Mouse (Mus musculus): Measurements from ENCODE around the gene Srsf9.

Srsf9 gene

DNA sequence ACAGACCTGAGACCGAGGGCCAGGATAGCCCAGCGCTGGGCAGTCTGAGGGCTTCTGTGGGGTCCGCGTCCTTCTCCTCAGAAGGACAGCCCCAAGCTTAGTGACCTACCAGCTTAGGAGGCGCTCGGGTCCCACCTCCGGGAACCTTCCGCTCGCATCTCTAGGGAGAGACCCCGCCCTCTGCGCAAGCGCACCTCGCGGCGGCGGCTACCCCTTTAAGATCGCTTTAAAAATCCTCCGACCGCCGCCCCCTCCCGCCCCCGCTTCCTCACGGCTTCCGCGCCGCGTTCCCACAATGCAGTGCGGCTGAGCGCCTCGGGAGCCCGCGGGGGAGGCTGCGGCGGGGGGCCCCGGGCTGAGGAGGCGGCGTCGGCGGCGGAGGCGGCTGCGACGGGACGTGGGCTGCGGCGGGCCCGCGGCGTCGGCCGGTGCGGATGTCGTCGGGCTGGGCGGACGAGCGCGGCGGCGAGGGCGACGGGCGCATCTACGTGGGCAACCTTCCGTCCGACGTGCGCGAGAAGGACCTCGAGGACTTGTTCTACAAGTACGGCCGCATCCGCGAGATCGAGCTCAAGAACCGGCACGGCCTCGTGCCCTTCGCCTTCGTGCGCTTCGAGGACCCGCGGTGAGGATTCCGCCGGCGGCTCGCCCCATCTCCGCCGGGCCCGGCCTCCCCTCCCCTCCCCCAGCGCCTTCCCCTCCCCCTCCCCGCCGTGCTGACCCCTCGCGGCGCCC lies at the start of gene Srsf9:
Gene Srsf9 (plus strand): TSS at position 303 of the 735 bp plus-strand sequence.
- WGBS, result under 1% methylated on average over 80 of the region's 97 CpGs

DNA sequence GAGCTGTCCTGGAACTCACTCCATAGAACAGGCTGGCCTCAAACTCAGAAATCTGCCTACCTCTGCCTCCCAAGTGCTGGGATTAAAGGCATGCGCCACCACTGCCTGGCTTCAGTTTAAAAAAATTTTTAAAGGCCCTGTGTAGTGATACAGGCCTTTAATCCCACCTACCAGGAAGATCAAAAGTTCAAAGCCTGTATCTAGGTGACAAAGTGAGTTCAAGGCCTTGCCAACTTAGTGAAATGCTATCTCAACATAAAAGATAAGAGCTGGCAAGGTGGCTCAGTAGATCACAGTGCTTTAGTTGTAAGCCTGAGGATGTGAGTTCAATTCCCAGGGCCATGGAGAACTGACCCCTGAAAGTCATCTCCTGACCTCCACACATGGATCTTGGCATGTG lies 48.9 kb upstream of the Srsf9 start:
- WGBS, result 69% methylated on average over 1 of the region's 1 CpGs

DNA sequence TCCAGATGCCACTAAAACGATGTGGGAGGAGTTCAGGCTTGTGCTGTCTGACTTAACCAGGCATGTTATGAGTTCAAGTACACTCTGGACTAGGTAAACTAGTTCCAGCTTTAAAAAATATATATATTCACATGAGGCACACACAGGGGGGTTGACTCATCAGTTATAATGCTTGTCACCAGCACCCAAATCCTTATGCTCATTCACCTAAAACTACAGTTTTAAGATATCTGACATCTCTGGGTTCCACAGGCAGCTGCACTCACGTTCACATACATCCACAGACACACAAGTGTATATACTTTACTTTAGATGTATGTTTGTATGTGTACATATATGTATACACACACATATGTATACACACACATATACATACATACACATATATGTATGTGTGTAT lies 48.2 kb upstream of the Srsf9 start:
- WGBS, result 50% methylated on average over 2 of the region's 2 CpGs

GRCm38 (mm10) chr5:115279226-115280049 lies 47.5 kb upstream of the Srsf9 start, which contains the start of gene Coq5:
Coq5 (plus strand) TSS chr5:115279666.
- 2% methylated on average over 45 of the region's 45 CpGs for WGBS

DNA sequence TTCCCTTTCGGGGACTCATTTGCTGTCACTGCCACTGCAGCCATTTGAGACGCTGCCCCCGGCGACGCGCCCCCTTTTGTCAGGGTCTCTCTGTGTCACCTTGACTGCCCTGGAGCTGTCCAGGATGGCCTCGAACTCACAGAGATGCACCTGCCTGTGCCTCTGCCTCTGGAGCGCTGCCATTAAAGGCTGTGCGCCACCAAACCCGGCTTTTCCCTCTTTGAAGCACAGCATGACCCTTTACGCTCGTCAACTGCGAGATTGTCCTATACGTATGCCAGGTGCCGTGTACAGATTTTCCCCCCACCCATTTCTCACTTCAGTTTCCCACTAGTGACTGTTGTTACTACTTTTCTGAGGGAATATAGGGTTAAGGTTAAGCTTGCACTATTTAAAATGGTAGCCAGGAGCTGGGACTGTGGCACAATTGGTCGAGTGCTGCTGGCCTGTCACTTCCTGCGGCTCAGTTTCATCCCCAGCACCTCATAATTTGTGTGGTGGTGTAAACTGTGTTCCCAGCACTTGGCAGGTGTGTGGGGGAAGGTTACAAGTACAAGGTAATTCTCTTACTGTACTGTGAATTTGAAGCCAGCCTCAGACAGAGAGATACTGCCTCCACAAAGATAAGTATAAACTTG lies 46.8 kb upstream of the Srsf9 start:
- 3% methylated on average over 17 of the region's 17 CpGs for WGBS

DNA sequence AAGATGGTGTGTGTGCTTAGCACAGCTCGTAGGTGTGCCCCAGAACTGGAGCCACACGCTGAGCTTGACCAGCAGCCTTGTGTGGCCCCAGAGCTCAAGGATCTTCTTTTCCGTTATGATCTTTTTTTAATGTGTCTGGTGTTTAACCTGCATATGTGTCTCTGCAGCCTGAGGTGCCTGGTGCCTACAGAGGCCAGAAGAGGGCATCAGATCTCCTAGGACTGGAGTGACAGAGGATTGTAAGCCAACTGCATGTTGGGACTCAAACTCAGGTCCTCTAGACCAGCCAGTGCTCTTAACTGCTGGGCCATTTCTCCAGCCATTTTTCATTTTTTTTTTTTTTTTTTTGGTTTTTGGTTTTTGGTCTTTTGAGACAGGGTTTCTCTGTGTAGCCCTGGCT lies 42.2 kb upstream of the Srsf9 start:
- WGBS, result 88% methylated on average over 3 of the region's 3 CpGs

DNA sequence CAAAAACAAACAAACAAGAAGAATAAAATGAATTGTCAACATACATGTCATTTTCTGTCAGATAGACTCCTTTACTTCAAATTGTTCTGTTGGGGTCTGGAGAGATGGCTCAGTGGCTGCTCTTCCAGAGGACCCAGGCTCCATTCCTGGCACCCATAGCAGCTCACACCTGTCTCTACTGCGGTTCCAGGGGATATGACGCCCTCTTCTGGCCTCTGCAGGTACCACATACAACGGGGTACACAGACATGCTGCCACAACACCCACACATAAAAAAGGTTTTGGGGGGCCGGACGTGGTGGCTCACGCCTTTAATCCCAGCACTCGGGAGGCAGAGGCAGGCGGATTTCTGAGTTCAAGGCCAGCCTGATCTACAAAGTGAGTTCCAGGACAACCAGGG lies 32.8 kb upstream of the Srsf9 start:
- 88% methylated on average over 8 of the region's 8 CpGs for WGBS

DNA sequence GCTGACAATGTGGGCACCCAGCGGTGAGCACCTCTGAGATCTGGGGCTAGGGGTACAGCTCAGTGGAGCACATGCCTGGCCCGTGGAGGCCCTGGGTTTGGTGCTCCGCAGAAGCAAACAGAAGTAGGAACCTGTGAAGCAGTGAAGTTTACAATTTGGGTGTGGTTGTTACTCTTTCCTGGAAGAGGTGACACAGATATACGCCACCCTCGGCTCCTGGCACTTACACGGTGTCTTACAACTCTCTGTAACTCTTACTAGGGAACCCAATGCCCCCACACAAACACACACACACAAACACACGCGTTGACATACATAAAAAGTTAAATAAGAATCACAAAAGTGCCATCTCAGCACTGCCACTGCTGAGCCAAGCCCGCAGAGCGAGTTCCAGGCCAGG lies 30.6 kb upstream of the Srsf9 start:
- 55% methylated on average over 10 of the region's 10 CpGs for WGBS

GRCm38 (mm10) chr5:115300035-115300744 lies 26.8 kb upstream of the Srsf9 start:
- WGBS, result under 1% methylated on average over 46 of the region's 46 CpGs

GRCm38 (mm10) chr5:115300792-115301614 lies 26.0 kb upstream of the Srsf9 start, which contains the start of gene Dynll1:
Dynll1 (minus strand) TSS chr5:115300999.
- under 1% methylated on average over 64 of the region's 66 CpGs for WGBS

DNA sequence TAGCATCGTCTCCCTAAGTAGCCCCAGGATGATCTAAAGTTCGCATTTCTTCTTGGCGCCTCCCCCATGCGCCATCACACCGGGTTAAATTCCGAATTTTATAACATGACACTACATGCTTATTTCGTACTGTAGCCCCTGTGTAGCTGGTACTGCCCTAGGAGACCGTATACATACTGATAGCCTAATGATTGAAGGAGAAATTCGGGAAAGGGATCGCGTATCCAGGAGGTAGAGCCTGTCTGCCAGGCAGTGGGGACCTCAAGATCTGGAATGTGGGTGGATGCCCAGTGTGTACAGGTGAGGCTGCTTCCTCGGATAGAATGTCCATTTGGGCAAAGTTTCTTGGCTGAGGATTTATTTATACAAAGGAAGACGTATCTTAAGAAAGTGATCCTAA lies 25.4 kb upstream of the Srsf9 start:
- 20% methylated on average over 13 of the region's 13 CpGs for WGBS

- 82% methylated on average over 4 of the region's 7 CpGs for WGBS
Measured at GRCm38 (mm10) chr5:115302190-115302589, 24.8 kb upstream of the Srsf9 start.

DNA sequence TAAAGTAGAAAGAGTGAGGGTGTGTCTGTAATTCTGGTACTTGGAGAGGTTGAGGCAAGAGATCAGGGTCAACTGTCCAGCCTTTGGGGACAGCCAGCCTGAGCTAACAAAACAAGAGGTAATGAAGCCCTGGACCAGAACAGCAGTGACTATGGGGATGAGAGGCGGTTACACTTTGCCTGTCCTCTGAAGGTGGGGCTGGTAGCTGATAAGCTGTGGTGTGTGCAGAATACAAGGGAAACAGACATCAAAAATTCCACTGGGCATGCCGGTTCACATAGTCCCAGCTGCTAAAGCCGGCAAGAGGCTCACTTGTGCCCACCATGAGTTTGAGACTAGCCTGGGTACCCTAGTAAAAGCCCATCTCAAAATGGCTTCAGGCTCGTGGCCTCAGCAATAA lies 14.6 kb upstream of the Srsf9 start:
- 90% methylated on average over 4 of the region's 4 CpGs for WGBS

- 74% methylated on average over 10 of the region's 10 CpGs for WGBS
Measured at GRCm38 (mm10) chr5:115312816-115313667, 13.9 kb upstream of the Srsf9 start.

DNA sequence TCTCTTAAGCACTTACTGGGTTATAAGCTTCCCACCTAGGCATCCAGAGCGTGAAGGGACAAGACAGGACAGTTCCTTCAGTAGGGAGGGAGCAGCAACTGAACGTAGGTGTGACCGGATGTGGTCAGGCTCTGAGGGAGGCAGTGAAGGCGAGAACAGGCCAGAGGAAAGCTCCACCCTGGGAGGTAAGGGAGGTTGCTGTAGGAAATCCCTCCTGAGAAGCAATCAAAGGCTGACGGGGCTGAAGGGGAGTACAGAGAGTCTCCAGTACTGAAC lies 13.4 kb upstream of the Srsf9 start:
- WGBS, result 78% methylated on average over 5 of the region's 5 CpGs

DNA sequence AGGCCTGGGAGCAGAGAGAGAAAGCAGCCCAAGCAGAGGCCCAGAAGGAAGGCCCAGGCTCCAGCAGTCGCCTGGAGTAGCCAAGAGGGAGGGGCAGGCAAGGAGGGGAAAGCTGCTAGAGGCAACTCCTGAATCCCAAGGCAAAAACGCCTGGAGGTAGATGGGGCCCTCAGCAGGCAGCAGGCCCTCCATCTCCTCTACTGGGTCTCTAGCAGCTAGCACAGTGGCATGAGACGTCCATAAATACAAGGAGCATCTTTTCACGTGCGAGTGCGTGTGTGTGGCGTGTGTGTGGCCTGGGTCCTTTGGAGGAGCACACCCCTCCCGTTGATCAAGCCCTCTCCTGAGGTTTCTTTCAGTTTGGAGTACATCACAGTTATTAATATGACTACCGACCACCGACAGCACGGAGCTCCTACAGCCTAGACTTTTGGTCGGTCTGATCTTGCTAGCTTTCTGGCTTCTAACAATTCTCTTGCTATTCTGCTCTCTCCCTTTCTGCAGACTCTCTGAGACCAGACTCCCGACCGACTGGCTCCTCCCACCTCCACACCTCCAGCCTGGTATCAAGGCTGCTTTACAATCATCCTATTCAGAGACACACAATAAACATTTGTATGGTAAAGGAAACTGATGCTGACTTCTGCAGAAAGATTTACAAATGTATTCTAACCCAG lies 9.9 kb upstream of the Srsf9 start:
- WGBS, result 22% methylated on average over 14 of the region's 14 CpGs

DNA sequence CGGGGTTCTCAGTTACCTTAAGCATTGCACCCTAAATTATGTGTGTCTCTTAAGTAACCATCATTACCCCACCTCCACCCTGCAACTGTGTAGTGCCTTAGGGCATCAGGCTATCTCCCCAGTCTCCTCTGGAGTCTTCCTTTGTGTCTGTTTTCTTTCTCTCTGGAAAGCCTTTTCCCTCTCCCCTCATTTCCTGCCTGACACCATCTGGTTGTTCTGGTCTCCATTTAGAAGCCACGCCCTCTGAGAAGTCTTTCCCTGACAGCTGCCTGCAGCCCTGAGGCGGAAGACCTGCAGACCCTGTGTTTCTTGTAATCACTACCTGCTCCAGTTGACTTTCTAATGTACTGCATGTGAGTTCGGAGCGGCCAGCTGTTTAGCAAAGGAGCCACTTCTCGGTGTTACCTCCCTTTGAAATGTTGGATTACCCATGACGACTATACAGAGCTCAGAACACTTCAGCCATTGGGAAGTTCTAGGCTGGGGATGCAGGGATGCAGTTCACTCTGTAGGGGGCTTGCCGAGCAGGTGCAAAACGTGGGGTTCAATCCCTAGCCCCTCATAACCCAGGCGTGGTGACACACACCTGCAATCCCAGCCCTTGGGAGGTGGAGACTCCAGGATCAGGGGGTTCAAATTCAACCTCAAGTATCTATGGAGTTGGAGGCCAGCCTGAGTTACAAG lies 9.2 kb upstream of the Srsf9 start:
- WGBS, result 25% methylated on average over 10 of the region's 10 CpGs

GRCm38 (mm10) chr5:115319004-115319940 lies 7.7 kb upstream of the Srsf9 start:
- WGBS, result under 1% methylated on average over 22 of the region's 22 CpGs

Measured in cerebral cortex, adult 2 months (tissue).